Comparison of ENCODE assay signal across 25 mouse cellular contexts in the genomic region with DNA sequence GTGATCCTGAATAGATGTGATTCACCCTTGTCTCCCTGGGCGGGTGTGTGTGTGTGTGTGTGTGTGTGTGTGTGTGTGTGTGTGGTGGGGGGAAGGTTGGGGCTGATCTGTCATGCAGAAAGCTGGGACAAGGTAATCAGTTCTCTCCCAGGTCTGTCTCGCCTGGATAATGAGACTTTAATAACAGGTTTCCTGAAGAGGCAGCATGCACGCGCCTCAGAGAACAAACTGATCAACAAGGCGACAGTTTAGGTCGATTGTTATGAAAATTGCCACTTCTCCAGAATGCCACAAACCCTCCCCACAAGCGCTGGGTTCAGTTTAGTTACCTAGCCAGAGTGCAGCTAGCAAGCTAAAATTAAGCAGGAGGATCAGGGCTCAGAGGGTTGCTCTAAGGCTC. TPM values are rescaled to one million over a fixed set of nuclear protein-coding genes. Genes with fewer than 3 reads are reported as not detected.
DNase-seq lines count a peak whose midpoint lies in the region; ATAC-seq and TF ChIP-seq lines count a peak whose summit lies in the region.
"Had no signal": no experiment of that assay in that cellular context is flagged by ENCODE, and none has a peak within 500 bp of the region (broad histone marks: within the 10 kb centered on the region; RNA-seq: fewer than 3 reads in every experiment).

No protein-coding gene starts in this region.

- WGBS in hindbrain, embryonic 10.5 days = 53% methylated on average over 7 of the region's 7 CpGs
- WGBS in hindbrain, embryonic 11.5 days = 47% methylated on average over 7 of the region's 7 CpGs
- WGBS in forebrain, embryonic 16.5 days = 19% methylated on average over 7 of the region's 7 CpGs

- H3K27me3 ChIP-seq in hindbrain, embryonic 10.5 days (ENCODE audit: insufficient read depth, poor library complexity, severe bottlenecking) = no peaks in the 10 kb centered on the region
- no peaks in the 10 kb centered on the region for H3K27me3 ChIP-seq in hindbrain, embryonic 11.5 days (ENCODE audit: control insufficient read depth, insufficient read depth, low read length)
- H3K27me3 ChIP-seq in testis, adult 2 months (ENCODE audit: control insufficient read depth, insufficient read depth, low read length) = no peaks in the 10 kb centered on the region
- H3K27me3 ChIP-seq in forebrain, embryonic 16.5 days (replicated peaks; ENCODE audit: control insufficient read depth, insufficient read depth, low read length) = no peaks in the 10 kb centered on the region
- H3K27me3 ChIP-seq: kidney, embryonic 15.5 days; liver, embryonic 12.5 days; Patski; stomach, embryonic 15.5 days had no signal

- DNase-seq in hindbrain, embryonic 10.5 days (ENCODE audit: low spot score) = no peak
- DNase-seq in hindbrain, embryonic 11.5 days (ENCODE audit: low spot score) = no peak
- no peak for DNase-seq in testis, postnatal 14 days (ENCODE audit: low spot score)
- DNase-seq: adrenal gland, postnatal 14 days; cerebellum, adult 2 months; cerebellum, postnatal 36 days; heart, postnatal 4 days; lung, adult 2 months; retina, postnatal 1 day had no signal

- H3K9ac ChIP-seq in hindbrain, embryonic 11.5 days (ENCODE audit: low read depth, low read length) = no peak overlapping the region
- H3K9ac ChIP-seq in forebrain, embryonic 16.5 days (replicated peaks; ENCODE audit: low read depth, low read length) = no peak overlapping the region; the same call in 1 of the 2 replicates
- H3K9ac ChIP-seq: kidney, embryonic 15.5 days; limb, embryonic 12.5 days; liver, embryonic 12.5 days; stomach, embryonic 15.5 days had no signal

- no peak for TF ChIP-seq CTCF in testis, adult 2 months (IDR thresholded peaks at IDR 0.05; ENCODE audit: control insufficient read depth, insufficient read depth, insufficient replicate concordance, low read depth, low read length)

- no peak overlapping the region for H3K4me3 ChIP-seq in hindbrain, embryonic 10.5 days
- no peak overlapping the region for H3K4me3 ChIP-seq in hindbrain, embryonic 11.5 days (ENCODE audit: low read depth, low read length)
- peak overlapping the region; percentile 40 for H3K4me3 ChIP-seq in testis, adult 2 months (ENCODE audit: control insufficient read depth, low read depth, low read length)
- no peak overlapping the region for H3K4me3 ChIP-seq in forebrain, embryonic 16.5 days (replicated peaks; ENCODE audit: low read length)
- H3K4me3 ChIP-seq: kidney, embryonic 15.5 days; limb, embryonic 12.5 days; liver, embryonic 12.5 days; myocyte; stomach, embryonic 15.5 days had no signal

- H3K4me1 ChIP-seq in hindbrain, embryonic 10.5 days (replicated peaks) = peaks cover 28% of the 10 kb centered on the region
- H3K4me1 ChIP-seq in hindbrain, embryonic 11.5 days (replicated peaks; ENCODE audit: control insufficient read depth, insufficient read depth, low read length) = no peaks in the 10 kb centered on the region
- no peaks in the 10 kb centered on the region; the same call in 1 of the 2 replicates for H3K4me1 ChIP-seq in testis, adult 2 months (ENCODE audit: control insufficient read depth, insufficient read depth, low read length)
- H3K4me1 ChIP-seq in forebrain, embryonic 16.5 days (replicated peaks; ENCODE audit: control insufficient read depth, insufficient read depth, low read length) = peaks cover 18% of the 10 kb centered on the region
- H3K4me1 ChIP-seq: liver, embryonic 12.5 days; stomach, embryonic 15.5 days had no signal

- H3K4me2 ChIP-seq in hindbrain, embryonic 11.5 days (replicated peaks; ENCODE audit: low read depth, low read length) = no peak overlapping the region
- H3K4me2 ChIP-seq in forebrain, embryonic 16.5 days (ENCODE audit: low read length) = no peak overlapping the region
- H3K4me2 ChIP-seq: kidney, embryonic 15.5 days; limb, embryonic 12.5 days; liver, embryonic 12.5 days; stomach, embryonic 15.5 days had no signal

- 0 out of 2 replicates have a peak overlapping the region, but pooled peaks have one; percentile 25 for H3K27ac ChIP-seq in hindbrain, embryonic 10.5 days
- no peak overlapping the region for H3K27ac ChIP-seq in hindbrain, embryonic 11.5 days (ENCODE audit: low read depth, low read length)
- no peak overlapping the region for H3K27ac ChIP-seq in testis, adult 2 months (ENCODE audit: control insufficient read depth, insufficient read depth, low read depth, low read length)
- peak overlapping the region; percentile 57 for H3K27ac ChIP-seq in forebrain, embryonic 16.5 days (ENCODE audit: low read length)
- H3K27ac ChIP-seq: kidney, embryonic 15.5 days; limb, embryonic 12.5 days; liver, embryonic 12.5 days; stomach, embryonic 15.5 days had no signal

- no peaks in the 10 kb centered on the region for H3K9me3 ChIP-seq in hindbrain, embryonic 10.5 days
- H3K9me3 ChIP-seq in hindbrain, embryonic 11.5 days (ENCODE audit: control insufficient read depth, low read length) = no peaks in the 10 kb centered on the region
- no peaks in the 10 kb centered on the region for H3K9me3 ChIP-seq in forebrain, embryonic 16.5 days (ENCODE audit: control insufficient read depth, low read length)
- H3K9me3 ChIP-seq: kidney, embryonic 15.5 days; limb, embryonic 12.5 days; liver, embryonic 12.5 days; stomach, embryonic 15.5 days had no signal

- no peak for TF ChIP-seq POLR2A in testis, adult 2 months (IDR thresholded peaks at IDR 0.05; ENCODE audit: control insufficient read depth, low read depth, low read length)

- ATAC-seq in hindbrain, embryonic 11.5 days (ENCODE audit: low FRiP score) = no peak
- ATAC-seq in forebrain, embryonic 16.5 days = peak; percentile 48
- ATAC-seq in megakaryocyte progenitor cell, adult 5-6 weeks (replicated peaks; ENCODE audit: poor library complexity) = no peak
- ATAC-seq in megakaryocyte, adult 5-6 weeks (ENCODE audit: poor library complexity, severe bottlenecking) = no peak
- ATAC-seq: activated CD4-positive, CD25-positive, alpha-beta regulatory T cell, adult 4 months; intestine, embryonic 16.5 days; liver, embryonic 12.5 days; Patski had no signal

- H3K36me3 ChIP-seq in hindbrain, embryonic 10.5 days = no peaks in the 10 kb centered on the region
- H3K36me3 ChIP-seq in hindbrain, embryonic 11.5 days (ENCODE audit: control insufficient read depth, insufficient read depth, low read length) = no peaks in the 10 kb centered on the region
- H3K36me3 ChIP-seq in testis, adult 2 months (ENCODE audit: control insufficient read depth, insufficient read depth, low read length) = no peaks in the 10 kb centered on the region
- no peaks in the 10 kb centered on the region for H3K36me3 ChIP-seq in forebrain, embryonic 16.5 days (ENCODE audit: control insufficient read depth, insufficient read depth)
- H3K36me3 ChIP-seq: kidney, embryonic 15.5 days; limb, embryonic 12.5 days; liver, embryonic 12.5 days; stomach, embryonic 15.5 days had no signal

RNA-seq across cellular contexts. Expression of gene Gm45623, which starts 40.8 kb away (rescaled TPM):
- 0.21 TPM in 1 of 2 replicates, not detected in the other for polyA plus RNA-seq in hindbrain, embryonic 10.5 days (2016; fragmentation: Nextera tagmentation; extraction: Ambion mirVana)
- polyA plus RNA-seq in hindbrain, embryonic 11.5 days (2014; fragmentation: Nextera tagmentation; extraction: Ambion mirVana) = not detected in 2 replicates
- polyA plus RNA-seq in testis, adult 2 months (2012; rRNA removed) = 0.25 and 0.60 TPM in 2 replicates
- 0.99 and 1.1 TPM in 2 replicates for polyA plus RNA-seq in forebrain, embryonic 16.5 days (2015; fragmentation: Nextera tagmentation; extraction: Ambion mirVana)
- total RNA-seq in megakaryocyte progenitor cell, adult 5-6 weeks (2015) = not detected in 2 replicates
- total RNA-seq in megakaryocyte progenitor cell, adult 5-6 weeks (2017) = not detected in 2 replicates
- not detected in 2 replicates for total RNA-seq in megakaryocyte, adult 5-6 weeks (2015)
- total RNA-seq in megakaryocyte, adult 5-6 weeks (2017) = not detected in 2 replicates
- total RNA-seq: adrenal gland, postnatal 14 days; gastrocnemius, adult 8-10 months; granulocyte monocyte progenitor cell, adult 5-6 weeks; neutrophil, adult 5-6 weeks had no signal
- polyA plus RNA-seq: activated CD4-positive, CD25-positive, alpha-beta regulatory T cell, adult 4 months; heart, embryonic 14.5 days; kidney, embryonic 15.5 days; limb, embryonic 12.5 days; liver, embryonic 12.5 days; myocyte; Patski had no signal

Comparison
In these comparisons a context has a peak if more than half of its experiments do, and no peak if none do; other contexts are left out.
1. H3K27ac ChIP-seq: peak in hindbrain, embryonic 10.5 days (single experiment) and forebrain, embryonic 16.5 days (single experiment); none in hindbrain, embryonic 11.5 days (single experiment) and testis, adult 2 months (single experiment).